Comparison of ENCODE assay signal across 15 mouse cellular contexts in the genomic region with DNA sequence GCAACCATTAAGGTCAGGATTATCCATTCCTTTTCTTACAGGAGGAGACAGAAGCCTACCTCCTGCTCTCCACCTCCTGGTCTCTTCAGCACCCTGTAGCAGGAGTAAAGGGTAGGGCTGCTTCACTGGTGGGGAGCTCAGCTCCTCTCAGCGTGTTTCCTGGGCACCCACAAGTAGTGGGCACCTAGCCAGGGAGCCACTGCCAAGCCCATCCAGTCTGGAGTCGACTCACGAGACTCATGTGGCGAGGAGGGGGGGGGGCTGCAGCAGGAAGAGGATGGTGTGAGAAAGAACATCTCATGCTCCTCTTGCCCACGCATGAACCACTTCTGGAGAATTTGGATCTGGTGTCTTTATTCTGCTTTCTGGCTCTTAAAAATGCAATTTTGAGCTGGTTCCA.
DNase-seq lines count a peak whose midpoint lies in the region.
"Had no signal": no experiment of that assay in that cellular context is flagged by ENCODE, and none has a peak within 500 bp of the region (broad histone marks: within the 10 kb centered on the region; RNA-seq: fewer than 3 reads in every experiment).

No protein-coding gene starts in this region.

- intact Hi-C loops in left cerebral cortex, postnatal 36 days (cut with DNase I): no loop called here

- DNase-seq in layer of hippocampus, adult 11-12 months (ENCODE audit: low spot score): peak; percentile 21
- DNase-seq in layer of hippocampus, adult 9-10 months (ENCODE audit: low spot score): no peak
- DNase-seq in layer of hippocampus, postnatal 36 days: peak; percentile 18 to 23
- peak; percentile 74 to 76 for DNase-seq in left cerebral cortex, postnatal 36 days (ENCODE audit: low spot score in 2 of 2)
- peak; percentile 73 for DNase-seq in telencephalon, adult 2 months (ENCODE audit: low read depth, low spot score)
- no peak for DNase-seq in spleen, postnatal 36 days (ENCODE audit: low spot score in 2 of 2)
- no peak for DNase-seq in adrenal gland, adult 18-20 months (ENCODE audit: low spot score in 2 of 2)
- no peak for DNase-seq in cerebellum, adult 9-10 months
- DNase-seq: adrenal gland, adult 8-10 months; cerebellum, adult 2 months; gastrocnemius, adult 2 months; heart, adult 2 months; kidney, adult 2 months; kidney, postnatal 4 days; lung, postnatal 36 days had no signal

Comparison
In these comparisons a context has a peak if more than half of its experiments do, and no peak if none do; other contexts are left out.
1. DNase-seq: peak in layer of hippocampus, adult 11-12 months (single experiment), layer of hippocampus, postnatal 36 days (2 of 2), left cerebral cortex, postnatal 36 days (2 of 2) and telencephalon, adult 2 months (single experiment); none in layer of hippocampus, adult 9-10 months (single experiment), spleen, postnatal 36 days (0 of 2), adrenal gland, adult 18-20 months (0 of 2) and cerebellum, adult 9-10 months (single experiment).